Mouse (Mus musculus): ENCODE data around the gene Pard3.

- no peak for TF ChIP-seq POLR2A (IDR thresholded peaks at IDR 0.05; ENCODE audit: insufficient read depth, low read depth, low read length)
- TF ChIP-seq CTCF (IDR thresholded peaks at IDR 0.05; ENCODE audit: insufficient read depth, low read depth, low read length): no peak
These were observed 236.8 kb downstream of the Pard3 start for GRCm38 (mm10) chr8:127300493-127300892.
